Mouse (Mus musculus) right cerebral cortex, postnatal 25 days (tissue): ENCODE results near the gene Rars2.
A peak's percentile ranks its signal among the peaks of the same experiment; 100 is the strongest.
"Not testable (repeated sequence)": the region's sequence is repeated elsewhere in the genome, so short reads cannot be mapped to it uniquely, and the experiment has no call there.

ENCODE experiments used
- DNase-seq: peaks from one replicate; pipeline ENCODE4 v3.0.0; 2022

Rars2 gene

DNA sequence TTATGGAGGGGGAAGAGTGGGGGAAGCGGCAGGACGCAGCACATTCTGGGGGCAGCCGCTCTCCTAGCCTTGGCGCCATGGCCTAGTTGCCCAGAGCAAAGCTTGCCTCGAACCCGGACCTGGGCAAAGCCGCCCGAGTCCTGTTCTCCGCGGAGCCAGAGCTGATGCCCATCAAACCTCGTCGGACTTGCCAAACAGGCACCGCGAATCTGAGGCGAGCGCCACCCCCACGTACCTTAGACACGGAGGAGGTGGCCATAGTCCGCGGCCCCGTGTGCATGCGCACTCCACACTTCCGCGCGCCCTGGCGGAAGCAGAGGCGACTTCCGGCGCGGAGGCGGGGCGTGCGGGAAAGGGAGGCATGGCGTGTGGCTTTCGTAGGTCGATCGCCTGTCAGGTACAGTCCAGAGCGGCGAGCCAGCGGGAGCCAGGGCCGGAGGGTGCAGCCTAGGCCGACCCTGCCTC, at the start of gene Rars2, which contains the start of gene Orc3:
Gene Rars2 (plus strand): TSS at position 328 of the 465 bp plus-strand sequence.
Gene Orc3 (minus strand): TSS at position 315 of the 465 bp plus-strand sequence.
- DNase-seq = peak; percentile 95

DNA sequence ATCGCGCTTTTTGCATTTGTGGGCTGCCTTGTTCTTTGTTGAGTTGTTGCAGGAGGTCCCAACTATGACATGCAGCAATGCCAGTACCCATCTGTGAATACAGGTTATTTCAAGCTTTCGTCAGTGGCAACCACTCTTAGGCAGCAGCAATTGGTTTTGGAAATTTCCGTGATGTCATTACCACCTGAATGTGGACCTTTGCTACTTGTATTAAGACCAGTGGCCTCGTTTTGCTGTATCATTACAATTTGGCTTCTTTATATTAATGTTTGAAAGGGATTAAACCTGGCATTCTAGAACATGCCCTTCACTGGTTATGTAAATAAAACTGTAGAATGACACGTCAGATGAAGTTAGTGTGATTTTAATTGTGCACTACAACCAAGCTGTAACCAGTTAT, 48.5 kb upstream of the Rars2 start:
- DNase-seq = no peak

DNA sequence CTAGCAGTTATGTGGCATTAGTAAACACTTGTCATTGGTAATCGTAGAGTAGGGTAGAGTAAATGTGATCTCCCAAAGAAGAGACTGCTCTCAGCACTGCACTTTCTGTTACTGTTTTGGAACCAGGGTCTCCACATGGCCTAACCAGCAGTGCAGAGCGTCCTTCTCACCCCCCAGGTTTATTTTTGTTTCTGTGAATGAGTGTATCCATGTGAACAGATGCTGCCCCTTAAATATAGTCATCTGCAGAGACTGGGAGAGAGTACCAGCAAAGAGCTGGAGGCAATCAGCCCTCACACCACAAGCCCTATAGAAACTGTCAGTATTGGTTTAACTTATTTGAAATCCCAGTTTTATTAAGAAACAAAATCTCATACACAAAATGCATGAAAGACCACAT, 41.9 kb upstream of the Rars2 start:
- no peak for DNase-seq

DNA sequence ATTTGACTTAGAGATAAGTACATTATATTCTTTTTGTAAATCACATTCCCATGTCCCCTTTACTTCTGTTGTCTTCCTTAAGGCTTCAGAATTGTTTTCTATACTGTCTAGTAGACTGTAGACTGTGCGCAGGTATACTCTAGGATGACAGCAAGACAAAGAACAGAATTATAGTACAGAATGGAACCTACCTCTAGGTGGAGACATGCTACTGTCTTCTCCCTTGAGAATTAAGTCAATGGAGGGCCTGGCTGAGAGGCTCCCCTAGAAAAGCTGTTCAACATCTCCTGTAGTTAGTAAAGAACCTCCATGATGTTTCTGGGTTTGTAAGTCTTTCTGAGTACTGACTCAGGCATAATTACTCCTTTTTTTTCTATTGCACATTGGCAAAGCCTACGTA, 37.7 kb upstream of the Rars2 start:
- no peak for DNase-seq

- no peak for DNase-seq
These were observed 35.5 kb upstream of the Rars2 start for GRCm38 (mm10) chr4:34579215-34579614.

DNA sequence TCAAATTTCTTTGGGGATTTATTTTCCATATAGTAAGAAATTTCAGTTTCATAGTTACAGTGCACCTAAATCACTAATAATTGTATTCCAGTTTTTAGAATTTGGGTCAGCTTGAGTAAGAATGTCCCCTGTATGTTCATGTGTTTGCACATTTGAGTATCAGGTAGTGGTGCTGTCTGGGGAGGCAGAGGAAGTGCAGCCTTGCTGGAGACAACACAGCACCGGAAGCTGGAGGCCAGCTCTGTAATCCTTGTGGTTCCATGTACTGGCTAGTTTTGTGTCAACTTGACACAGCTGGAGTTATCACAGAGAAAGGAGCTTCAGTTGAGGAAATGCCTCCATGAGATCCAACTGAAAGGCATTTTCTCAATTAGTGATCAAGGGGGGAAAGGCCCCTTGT, 33.3 kb upstream of the Rars2 start:
- DNase-seq = not testable (repeated sequence)

- peak; percentile 46 for DNase-seq
These were observed 32.8 kb upstream of the Rars2 start for GRCm38 (mm10) chr4:34581990-34582389.

DNA sequence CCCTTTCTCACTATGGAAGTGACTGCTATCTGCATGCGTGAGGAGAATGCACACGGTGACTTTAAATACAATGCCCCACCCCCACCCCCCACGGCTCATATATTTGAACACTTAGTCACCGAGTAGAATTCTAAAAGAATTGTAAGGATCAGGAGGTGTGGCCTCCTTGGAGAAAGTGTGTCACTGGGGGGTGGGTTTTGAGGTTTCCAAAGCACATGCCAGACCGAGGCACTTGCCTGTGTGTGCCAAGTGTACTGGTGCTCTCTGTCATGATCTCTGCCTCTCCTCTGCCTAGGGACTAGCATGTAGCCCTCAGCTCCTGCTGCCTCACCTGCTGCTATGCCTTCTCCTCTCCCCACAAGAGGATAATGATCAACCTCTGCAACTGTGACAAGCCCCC, 32.3 kb upstream of the Rars2 start:
- no peak for DNase-seq

DNA sequence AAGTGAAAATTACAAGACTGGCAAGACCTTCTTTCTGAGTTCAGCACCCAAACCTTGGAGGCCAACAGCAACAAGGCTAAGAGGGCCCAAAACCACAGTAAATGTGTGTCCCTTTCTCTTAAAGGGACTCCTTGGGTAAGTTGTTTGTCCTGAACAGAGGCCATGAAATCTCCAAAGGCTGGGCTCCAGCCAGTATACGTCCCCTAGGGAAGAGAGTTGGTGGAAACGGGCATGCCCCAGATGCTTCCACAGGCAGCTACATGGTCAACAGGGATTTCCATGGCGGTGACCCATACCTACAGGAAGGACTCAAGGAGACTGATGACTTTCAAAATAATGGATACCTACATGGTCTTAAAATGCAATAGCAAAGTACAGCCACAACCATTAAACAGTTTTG, 31.3 kb upstream of the Rars2 start:
- DNase-seq = no peak

GRCm38 (mm10) chr4:34584871-34585607, 29.7 kb upstream of the Rars2 start:
- DNase-seq = no peak

- no peak for DNase-seq
These were observed 11.6 kb upstream of the Rars2 start for GRCm38 (mm10) chr4:34603123-34603522.

DNA sequence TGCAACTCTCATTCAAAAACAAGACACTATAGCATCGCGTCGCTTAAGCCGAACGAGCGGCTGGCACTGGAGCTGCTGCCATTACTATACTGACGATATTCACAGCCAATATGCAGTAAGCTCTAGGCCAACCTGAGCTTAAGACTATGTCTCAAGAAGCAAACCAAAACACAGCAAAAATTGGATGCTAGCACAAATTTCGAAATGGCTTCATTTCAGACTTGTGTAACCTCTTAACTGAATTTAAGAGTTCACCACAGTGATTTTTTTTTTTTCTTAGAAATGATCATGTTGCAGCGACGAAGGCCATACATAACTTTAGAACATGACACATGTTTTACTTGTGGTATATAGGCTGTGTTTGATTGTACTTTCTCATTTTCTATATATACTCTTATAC, 8.1 kb upstream of the Rars2 start:
- no peak for DNase-seq

- no peak for DNase-seq
These were observed 1.1 kb upstream of the Rars2 start for GRCm38 (mm10) chr4:34613571-34614145.

DNA sequence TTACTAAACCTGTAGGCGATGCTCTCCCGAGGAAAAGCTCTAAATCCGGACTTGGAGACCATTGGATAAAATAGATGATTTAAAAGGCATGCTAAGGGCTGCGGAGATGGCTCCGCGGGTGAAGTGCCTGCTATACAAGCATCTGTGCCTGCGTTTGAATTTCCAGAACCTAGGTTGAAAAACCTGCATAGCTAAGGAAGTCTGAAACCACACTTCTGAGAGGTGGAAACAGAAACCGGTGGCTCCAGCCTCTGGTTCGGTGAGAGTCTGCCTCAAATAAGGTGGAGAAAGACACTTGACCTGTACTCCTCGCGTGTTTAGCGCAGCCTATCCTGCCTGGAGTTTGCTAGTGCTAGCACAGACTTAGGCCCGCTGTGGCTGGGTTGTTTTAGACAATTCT, 546 bp downstream of the Rars2 start:
- DNase-seq = peak; percentile 29

DNA sequence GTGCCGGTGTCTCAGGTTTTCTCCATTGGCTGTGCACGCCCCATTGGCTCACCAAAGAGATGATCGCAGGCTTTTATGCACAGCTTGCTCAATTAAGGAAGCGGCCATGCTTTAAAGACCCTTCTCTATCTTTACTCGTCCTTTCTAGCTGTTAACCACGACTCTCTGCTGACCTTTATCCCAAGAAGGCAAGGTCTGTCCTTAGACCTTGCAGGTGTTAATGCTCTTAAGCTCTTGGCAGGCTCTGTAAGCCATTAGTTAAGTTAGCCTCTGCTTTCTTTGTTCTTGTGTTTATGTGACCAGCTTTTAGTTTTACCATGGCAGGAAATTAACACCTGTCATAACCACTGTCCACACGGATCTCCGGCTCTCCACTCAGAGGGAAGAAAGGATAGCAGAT, 1.4 kb downstream of the Rars2 start:
- no peak for DNase-seq

DNA sequence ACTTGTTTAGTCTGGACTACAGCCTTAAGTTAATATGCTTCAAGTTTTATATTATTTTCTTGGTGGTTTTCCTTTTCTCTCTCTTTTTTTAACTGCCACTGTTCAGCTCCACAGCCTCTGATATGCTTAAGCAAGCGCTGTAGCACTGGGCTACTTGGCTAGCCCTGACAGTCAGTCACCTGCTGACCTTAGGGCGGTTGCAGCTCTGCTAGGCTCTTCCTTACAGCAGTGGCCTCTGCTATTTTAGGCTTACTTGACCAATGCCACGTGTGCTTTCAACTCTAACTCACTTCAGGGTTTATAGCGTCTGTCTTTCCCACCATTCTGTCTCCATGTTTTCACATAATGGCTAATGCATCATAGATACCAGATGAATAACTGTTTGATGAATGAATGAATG, 10.8 kb downstream of the Rars2 start:
- no peak for DNase-seq

- DNase-seq = no peak
These were observed 11.6 kb downstream of the Rars2 start for GRCm38 (mm10) chr4:34626401-34626800.

- DNase-seq = no peak
These were observed 15.2 kb downstream of the Rars2 start for GRCm38 (mm10) chr4:34629956-34630355.

- DNase-seq = no peak
These were observed 19.4 kb downstream of the Rars2 start for GRCm38 (mm10) chr4:34634129-34634528.

- DNase-seq = no peak
These were observed 21.3 kb downstream of the Rars2 start for GRCm38 (mm10) chr4:34636036-34636435.

- no peak for DNase-seq
These were observed 22.6 kb downstream of the Rars2 start for GRCm38 (mm10) chr4:34637386-34637785.

- DNase-seq = no peak
These were observed 23.1 kb downstream of the Rars2 start for GRCm38 (mm10) chr4:34637851-34638250.

GRCm38 (mm10) chr4:34639745-34640364, 25.1 kb downstream of the Rars2 start:
- no peak for DNase-seq

DNA sequence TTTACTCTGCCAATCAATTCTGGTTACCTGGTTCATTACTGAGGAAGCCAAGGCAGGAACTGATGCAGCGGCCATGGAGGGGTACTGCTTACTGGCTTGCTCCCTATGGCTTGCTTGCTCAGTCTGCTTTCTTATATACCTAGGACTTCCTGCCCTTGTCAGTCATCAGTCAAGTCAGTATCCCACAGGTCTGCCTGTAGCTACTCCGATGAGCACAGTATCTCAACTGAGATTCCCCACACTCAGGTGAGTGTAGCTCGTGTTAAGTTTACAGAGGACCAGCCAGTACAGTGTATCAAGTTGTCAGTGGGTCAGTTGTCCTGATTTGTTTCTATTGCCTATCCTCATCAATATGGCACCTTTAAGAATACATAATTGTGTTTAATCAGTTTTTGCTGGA, 26.0 kb downstream of the Rars2 start:
- DNase-seq = no peak
